Comparison of ENCODE assay signal across 8 mouse cellular contexts in the genomic region with DNA sequence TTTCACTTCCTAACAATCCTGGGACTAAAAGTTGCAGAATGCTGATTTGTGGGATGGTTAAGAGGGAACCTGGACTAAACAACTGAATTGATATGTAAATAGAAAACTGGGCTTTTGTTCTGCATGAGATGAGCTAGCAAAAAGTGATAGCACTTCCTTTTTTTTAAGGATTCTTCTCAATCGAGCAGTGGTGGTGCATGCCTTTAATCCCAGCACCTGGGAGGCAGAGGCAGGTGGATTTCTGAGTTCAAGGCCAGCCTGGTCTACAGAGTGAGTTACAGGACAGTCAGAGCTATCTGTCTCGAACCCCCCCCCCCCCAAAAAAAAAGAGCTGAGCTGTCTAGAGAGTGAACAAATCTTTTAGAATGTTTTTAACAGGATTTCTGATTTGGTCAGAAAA.
DNase-seq lines count a peak whose midpoint lies in the region; ATAC-seq and TF ChIP-seq lines count a peak whose summit lies in the region.

No protein-coding gene starts in this region.

- no peak for DNase-seq in heart, postnatal 0 days (ENCODE audit: low spot score)
- no peak for DNase-seq in heart, adult 11 months
- no peak for DNase-seq in embryonic facial prominence, embryonic 11.5 days (ENCODE audit: low spot score)
- no peak for DNase-seq in intestine, embryonic 14.5 days (ENCODE audit: low spot score)
- DNase-seq in midbrain, embryonic 14.5 days, result no peak
- DNase-seq in right cerebral cortex, postnatal 4 days, result no peak
- no peak for DNase-seq in left cerebral cortex, postnatal 36 days (ENCODE audit: low spot score in 2 of 2)
- no peak for DNase-seq in ovary, postnatal 10 days (ENCODE audit: low spot score)

- ATAC-seq in heart, postnatal 0 days (ENCODE audit: insufficient read depth, low read depth), result no peak
- no peak for ATAC-seq in embryonic facial prominence, embryonic 11.5 days (replicated peaks; ENCODE audit: insufficient number of reproducible peaks, low FRiP score, low TSS enrichment, low read depth)
- ATAC-seq in intestine, embryonic 14.5 days (replicated peaks; ENCODE audit: low FRiP score, low TSS enrichment, low read depth), result no peak
- peak; percentile 26; the same call in 1 of the 2 replicates for ATAC-seq in midbrain, embryonic 14.5 days (ENCODE audit: low FRiP score, low TSS enrichment)

- no peaks in the 10 kb centered on the region for H3K4me1 ChIP-seq in heart, postnatal 0 days (ENCODE audit: control insufficient read depth, insufficient read depth)
- no peaks in the 10 kb centered on the region for H3K4me1 ChIP-seq in embryonic facial prominence, embryonic 11.5 days (ENCODE audit: control insufficient read depth, insufficient read depth, low read length)
- peaks cover 4% of the 10 kb centered on the region; the same call in 1 of the 2 replicates for H3K4me1 ChIP-seq in intestine, embryonic 14.5 days (replicated peaks; ENCODE audit: control insufficient read depth, insufficient read depth, low read length)
- no peaks in the 10 kb centered on the region for H3K4me1 ChIP-seq in midbrain, embryonic 14.5 days (ENCODE audit: control insufficient read depth, insufficient read depth, low read length)

- H3K27me3 ChIP-seq in heart, postnatal 0 days (ENCODE audit: control insufficient read depth, insufficient read depth, low read length), result no peaks in the 10 kb centered on the region
- H3K27me3 ChIP-seq in embryonic facial prominence, embryonic 11.5 days (ENCODE audit: control insufficient read depth, insufficient read depth, low read length), result no peaks in the 10 kb centered on the region
- H3K27me3 ChIP-seq in intestine, embryonic 14.5 days (replicated peaks; ENCODE audit: control insufficient read depth, insufficient read depth, low read length), result no peaks in the 10 kb centered on the region
- no peaks in the 10 kb centered on the region for H3K27me3 ChIP-seq in midbrain, embryonic 14.5 days (ENCODE audit: control insufficient read depth, insufficient read depth, low read length)

- H3K4me2 ChIP-seq in heart, postnatal 0 days (ENCODE audit: low read depth, low read length), result peak overlapping the region; percentile 68
- H3K4me2 ChIP-seq in embryonic facial prominence, embryonic 11.5 days (ENCODE audit: low read depth, low read length), result no peak overlapping the region; the same call in 1 of the 2 replicates
- peak overlapping the region; percentile 58 for H3K4me2 ChIP-seq in intestine, embryonic 14.5 days (ENCODE audit: low read length)
- peak overlapping the region; percentile 62 for H3K4me2 ChIP-seq in midbrain, embryonic 14.5 days (ENCODE audit: low read length)

- H3K4me3 ChIP-seq in heart, postnatal 0 days (ENCODE audit: low read depth, low read length), result peak overlapping the region; percentile 54
- H3K4me3 ChIP-seq in embryonic facial prominence, embryonic 11.5 days (ENCODE audit: low read depth, low read length), result peak overlapping the region; percentile 26; the same call in 1 of the 2 replicates
- peak overlapping the region; percentile 42 for H3K4me3 ChIP-seq in intestine, embryonic 14.5 days (ENCODE audit: low read depth, low read length)
- peak overlapping the region; percentile 37 for H3K4me3 ChIP-seq in midbrain, embryonic 14.5 days (replicated peaks; ENCODE audit: low read depth, low read length)

- H3K9ac ChIP-seq in heart, postnatal 0 days (replicated peaks; ENCODE audit: low read depth, low read length), result no peak overlapping the region
- no peak overlapping the region; the same call in 1 of the 2 replicates for H3K9ac ChIP-seq in embryonic facial prominence, embryonic 11.5 days (replicated peaks; ENCODE audit: low read length)
- peak overlapping the region; percentile 45 for H3K9ac ChIP-seq in intestine, embryonic 14.5 days (ENCODE audit: low read length)
- H3K9ac ChIP-seq in midbrain, embryonic 14.5 days (replicated peaks; ENCODE audit: low read length), result peak overlapping the region; percentile 46; the same call in 1 of the 2 replicates

- H3K9me3 ChIP-seq in heart, postnatal 0 days (replicated peaks; ENCODE audit: control insufficient read depth, low read length), result no peaks in the 10 kb centered on the region
- H3K9me3 ChIP-seq in embryonic facial prominence, embryonic 11.5 days (replicated peaks; ENCODE audit: control insufficient read depth, low read length), result no peaks in the 10 kb centered on the region
- H3K9me3 ChIP-seq in intestine, embryonic 14.5 days (ENCODE audit: control insufficient read depth, low read length), result no peaks in the 10 kb centered on the region
- no peaks in the 10 kb centered on the region for H3K9me3 ChIP-seq in midbrain, embryonic 14.5 days (ENCODE audit: control insufficient read depth, low read length)

- WGBS in heart, postnatal 0 days, result 47% methylated on average over 2 of the region's 2 CpGs
- WGBS in embryonic facial prominence, embryonic 11.5 days, result 38% methylated on average over 2 of the region's 2 CpGs
- 33% methylated on average over 2 of the region's 2 CpGs for WGBS in intestine, embryonic 14.5 days
- 25% methylated on average over 2 of the region's 2 CpGs for WGBS in midbrain, embryonic 14.5 days

- no peak for TF ChIP-seq CTCF in heart, postnatal 0 days (IDR thresholded peaks at IDR 0.05; ENCODE audit: low read depth)

- TF ChIP-seq EP300 in heart, postnatal 0 days (IDR thresholded peaks at IDR 0.05; ENCODE audit: low read depth), result no peak

- no peaks in the 10 kb centered on the region for H3K36me3 ChIP-seq in heart, postnatal 0 days (replicated peaks; ENCODE audit: control insufficient read depth, insufficient read depth, low read length)
- H3K36me3 ChIP-seq in embryonic facial prominence, embryonic 11.5 days (replicated peaks; ENCODE audit: control insufficient read depth, insufficient read depth, low read depth, low read length), result no peaks in the 10 kb centered on the region
- no peaks in the 10 kb centered on the region for H3K36me3 ChIP-seq in intestine, embryonic 14.5 days (ENCODE audit: control insufficient read depth, insufficient read depth, low read length)
- no peaks in the 10 kb centered on the region for H3K36me3 ChIP-seq in midbrain, embryonic 14.5 days (ENCODE audit: control insufficient read depth, insufficient read depth, low read length)

- intact Hi-C loops in left cerebral cortex, postnatal 36 days (cut with DNase I), result no loop called here

- H3K27ac ChIP-seq in heart, postnatal 0 days (ENCODE audit: low read depth), result no peak overlapping the region
- no peak overlapping the region for H3K27ac ChIP-seq in embryonic facial prominence, embryonic 11.5 days (replicated peaks; ENCODE audit: low read depth, low read length)
- peak overlapping the region; percentile 43; the same call in 1 of the 2 replicates for H3K27ac ChIP-seq in intestine, embryonic 14.5 days (ENCODE audit: low read depth)
- 0 out of 2 replicates have a peak overlapping the region, but pooled peaks have one; percentile 14 for H3K27ac ChIP-seq in midbrain, embryonic 14.5 days (replicated peaks; ENCODE audit: low read depth, low read length)

Comparison
In these comparisons a context has a peak if more than half of its experiments do, and no peak if none do; other contexts are left out.
1. H3K27ac ChIP-seq: peak in intestine, embryonic 14.5 days (single experiment) and midbrain, embryonic 14.5 days (single experiment); none in heart, postnatal 0 days (single experiment) and embryonic facial prominence, embryonic 11.5 days (single experiment).
2. H3K9ac ChIP-seq: peak in intestine, embryonic 14.5 days (single experiment) and midbrain, embryonic 14.5 days (single experiment); none in heart, postnatal 0 days (single experiment) and embryonic facial prominence, embryonic 11.5 days (single experiment).
3. Peak in every context shown above with its lines, with median percentiles within 50 percentile points of each other: H3K4me3 ChIP-seq.